Mouse (Mus musculus): ENCODE data around the gene Kank3.

- TF ChIP-seq CTCF (IDR thresholded peaks at IDR 0.05; ENCODE audit: low read depth) = no peak
- TF ChIP-seq EP300 (IDR thresholded peaks at IDR 0.05; ENCODE audit: low read depth) = no peak
Measured at GRCm38 (mm10) chr17:33817969-33818643, 7.8 kb downstream of the Kank3 start.

Data from heart, postnatal 0 days (tissue).